Comparison of ENCODE assay signal across 8 mouse cellular contexts in genomic region chr7:28961584-28961926, GRCm38 (mm10). TPM values are rescaled to one million over a fixed set of nuclear protein-coding genes. Genes with fewer than 3 reads are reported as not detected.
DNase-seq lines count a peak whose midpoint lies in the region; ATAC-seq and TF ChIP-seq lines count a peak whose summit lies in the region.

No protein-coding gene starts in this region.

- DNase-seq in liver, adult 2 months (ENCODE audit: extremely low read depth, low read depth, low spot score): no peak
- no peak for DNase-seq in liver
- no peak for DNase-seq in right cerebral cortex, postnatal 25 days
- no peak for DNase-seq in urinary bladder, postnatal 10 days (ENCODE audit: low spot score)
- no peak for DNase-seq in right cerebral cortex, adult 18-20 months

- WGBS in liver, adult 2 months: under 1% methylated on average over 7 of the region's 7 CpGs
- 2% methylated on average over 7 of the region's 7 CpGs for WGBS in embryonic facial prominence, embryonic 13.5 days
- under 1% methylated on average over 7 of the region's 7 CpGs for WGBS in intestine, embryonic 15.5 days
- WGBS in neural tube, embryonic 12.5 days: under 1% methylated on average over 7 of the region's 7 CpGs

- peak overlapping the region; percentile 78 for H3K4me2 ChIP-seq in embryonic facial prominence, embryonic 13.5 days
- H3K4me2 ChIP-seq in intestine, embryonic 15.5 days (replicated peaks): peak overlapping the region; percentile 81
- H3K4me2 ChIP-seq in neural tube, embryonic 12.5 days (replicated peaks): peak overlapping the region; percentile 86

- no peak for TF ChIP-seq CTCF in liver, adult 2 months (IDR thresholded peaks at IDR 0.05; ENCODE audit: low read depth, low read length)

- H3K9ac ChIP-seq in liver, adult 2 months (ENCODE audit: low read depth, low read length): peak overlapping the region; percentile 94
- peak overlapping the region; percentile 95 for H3K9ac ChIP-seq in embryonic facial prominence, embryonic 13.5 days
- peak overlapping the region; percentile 96 for H3K9ac ChIP-seq in intestine, embryonic 15.5 days
- peak overlapping the region; percentile 94 for H3K9ac ChIP-seq in neural tube, embryonic 12.5 days

- no peak for TF ChIP-seq POLR2A in liver, adult 2 months (IDR thresholded peaks at IDR 0.05; ENCODE audit: extremely low read depth, insufficient read depth, low read length)

- H3K9me3 ChIP-seq in embryonic facial prominence, embryonic 13.5 days: no peaks in the 10 kb centered on the region
- no peaks in the 10 kb centered on the region for H3K9me3 ChIP-seq in intestine, embryonic 15.5 days
- H3K9me3 ChIP-seq in neural tube, embryonic 12.5 days: no peaks in the 10 kb centered on the region

- no peak for ATAC-seq in embryonic facial prominence, embryonic 13.5 days (ENCODE audit: insufficient number of reproducible peaks, insufficient read depth, low FRiP score, low TSS enrichment, low read depth)
- no peak for ATAC-seq in intestine, embryonic 15.5 days
- ATAC-seq in neural tube, embryonic 12.5 days (ENCODE audit: low FRiP score, low read depth): peak; percentile 27

- no peaks in the 10 kb centered on the region for H3K27me3 ChIP-seq in liver, adult 2 months (ENCODE audit: control insufficient read depth, insufficient read depth, low read length)
- H3K27me3 ChIP-seq in embryonic facial prominence, embryonic 13.5 days: no peaks in the 10 kb centered on the region
- no peaks in the 10 kb centered on the region for H3K27me3 ChIP-seq in intestine, embryonic 15.5 days (replicated peaks)
- H3K27me3 ChIP-seq in neural tube, embryonic 12.5 days (replicated peaks): no peaks in the 10 kb centered on the region

- peaks cover 22% of the 10 kb centered on the region for H3K79me2 ChIP-seq in liver, adult 2 months (ENCODE audit: control insufficient read depth, insufficient read depth, low read length)

- H3K4me1 ChIP-seq in liver, adult 2 months (ENCODE audit: control insufficient read depth, insufficient read depth, low read length): peaks cover 25% of the 10 kb centered on the region
- peaks cover 41% of the 10 kb centered on the region for H3K4me1 ChIP-seq in embryonic facial prominence, embryonic 13.5 days
- H3K4me1 ChIP-seq in intestine, embryonic 15.5 days (replicated peaks): peaks cover 23% of the 10 kb centered on the region
- H3K4me1 ChIP-seq in neural tube, embryonic 12.5 days: peaks cover 29% of the 10 kb centered on the region

- peak overlapping the region; percentile 93 for H3K27ac ChIP-seq in liver, adult 2 months (replicated peaks; ENCODE audit: insufficient read depth, low read depth, low read length)
- peak overlapping the region; percentile 89 for H3K27ac ChIP-seq in embryonic facial prominence, embryonic 13.5 days
- peak overlapping the region; percentile 86 for H3K27ac ChIP-seq in intestine, embryonic 15.5 days
- H3K27ac ChIP-seq in neural tube, embryonic 12.5 days: 0 out of 2 replicates have a peak overlapping the region, but pooled peaks have one; percentile 26

- peak overlapping the region; percentile 79 for H3K4me3 ChIP-seq in liver, adult 2 months (ENCODE audit: insufficient read depth, low read depth, low read length)
- H3K4me3 ChIP-seq in embryonic facial prominence, embryonic 13.5 days: peak overlapping the region; percentile 99
- H3K4me3 ChIP-seq in intestine, embryonic 15.5 days (replicated peaks): peak overlapping the region; percentile 96
- H3K4me3 ChIP-seq in neural tube, embryonic 12.5 days: peak overlapping the region; percentile 98

- H3K36me3 ChIP-seq in liver, adult 2 months (ENCODE audit: control insufficient read depth, insufficient read depth, low read length): no peaks in the 10 kb centered on the region
- H3K36me3 ChIP-seq in embryonic facial prominence, embryonic 13.5 days: peaks cover 3% of the 10 kb centered on the region
- H3K36me3 ChIP-seq in intestine, embryonic 15.5 days: no peaks in the 10 kb centered on the region
- no peaks in the 10 kb centered on the region for H3K36me3 ChIP-seq in neural tube, embryonic 12.5 days

RNA-seq across cellular contexts. Expression of gene Actn4, which starts 0.6 kb away (rescaled TPM):
- 47.4 and 87.1 TPM in 2 replicates for total RNA-seq in liver, adult 2 months (2014; rRNA removed)
- polyA plus RNA-seq in liver, adult 2 months (2012; rRNA removed): 125 and 145 TPM in 2 replicates
- 232 and 258 TPM in 2 replicates for polyA plus RNA-seq in embryonic facial prominence, embryonic 13.5 days (2015; fragmentation: Nextera tagmentation; extraction: Ambion mirVana)
- 340 and 361 TPM in 2 replicates for polyA plus RNA-seq in intestine, embryonic 15.5 days (2015; fragmentation: Nextera tagmentation; extraction: Ambion mirVana)
- polyA plus RNA-seq in neural tube, embryonic 12.5 days (2016; fragmentation: Nextera tagmentation; extraction: Ambion mirVana): 186 and 192 TPM in 2 replicates

RNA-seq across cellular contexts. Expression of gene Eif3k, which starts 20.1 kb away (rescaled TPM):
- 64.8 and 73.2 TPM in 2 replicates for total RNA-seq in liver, adult 2 months (2014; rRNA removed)
- polyA plus RNA-seq in liver, adult 2 months (2012; rRNA removed): 86.3 and 91.2 TPM in 2 replicates
- 453 and 455 TPM in 2 replicates for polyA plus RNA-seq in embryonic facial prominence, embryonic 13.5 days (2015; fragmentation: Nextera tagmentation; extraction: Ambion mirVana)
- 359 and 375 TPM in 2 replicates for polyA plus RNA-seq in intestine, embryonic 15.5 days (2015; fragmentation: Nextera tagmentation; extraction: Ambion mirVana)
- polyA plus RNA-seq in neural tube, embryonic 12.5 days (2016; fragmentation: Nextera tagmentation; extraction: Ambion mirVana): 327 and 336 TPM in 2 replicates

RNA-seq across cellular contexts. Expression of gene Map4k1, which starts 20.3 kb away (rescaled TPM):
- total RNA-seq in liver, adult 2 months (2014; rRNA removed): 0.18 and 0.54 TPM in 2 replicates
- polyA plus RNA-seq in liver, adult 2 months (2012; rRNA removed): 1.2 and 1.5 TPM in 2 replicates
- 7.7 and 9.9 TPM in 2 replicates for polyA plus RNA-seq in embryonic facial prominence, embryonic 13.5 days (2015; fragmentation: Nextera tagmentation; extraction: Ambion mirVana)
- polyA plus RNA-seq in intestine, embryonic 15.5 days (2015; fragmentation: Nextera tagmentation; extraction: Ambion mirVana): 6.3 and 7.7 TPM in 2 replicates
- 5.5 and 6.2 TPM in 2 replicates for polyA plus RNA-seq in neural tube, embryonic 12.5 days (2016; fragmentation: Nextera tagmentation; extraction: Ambion mirVana)

Comparison
In these comparisons a context has a peak if more than half of its experiments do, and no peak if none do; other contexts are left out.
1. H3K27ac ChIP-seq: peak in every context shown above with its lines; median percentile 93 in liver, adult 2 months; 89 in embryonic facial prominence, embryonic 13.5 days; 86 in intestine, embryonic 15.5 days; 26 in neural tube, embryonic 12.5 days.